ENCODE assay signal across 24 mouse cellular contexts in genomic region chr11:24235326-24235725, GRCm38 (mm10).
"Had no signal": no experiment of that assay in that cellular context is flagged by ENCODE, and none has a peak within 500 bp of the region (broad histone marks: within the 10 kb centered on the region; RNA-seq: fewer than 3 reads in every experiment).

No protein-coding gene starts in this region.

- H3K27me3 ChIP-seq: heart, embryonic 12.5 days; hindbrain, embryonic 12.5 days; intestine, embryonic 15.5 days; limb, embryonic 12.5 days had no signal

- ATAC-seq: hindbrain, embryonic 16.5 days; inflammation-experienced regulatory T-cells, adult 6 months; intestine, embryonic 15.5 days; intestine, postnatal 0 days had no signal

- H3K27ac ChIP-seq: gastrocnemius, adult 2 months; hindbrain, embryonic 10.5 days; hindbrain, embryonic 12.5 days; hindbrain, embryonic 14.5 days; intestine, embryonic 15.5 days; layer of hippocampus, adult 2 months; left cerebral cortex, adult 2 months; limb, embryonic 12.5 days had no signal

- DNase-seq: gastrocnemius, adult 2 months; gastrocnemius, postnatal 10 days; gastrocnemius, postnatal 25 days; heart, adult 18-20 months; heart, postnatal 10 days; heart, postnatal 4 days; kidney, adult 18-20 months; kidney, adult 8-10 months; kidney, postnatal 10 days; kidney, postnatal 4 days; liver had no signal

- H3K4me3 ChIP-seq: gastrocnemius, adult 2 months; heart, embryonic 10.5 days; heart, embryonic 12.5 days; hindbrain, embryonic 10.5 days; hindbrain, embryonic 12.5 days; intestine, embryonic 15.5 days; layer of hippocampus, adult 2 months; left cerebral cortex, adult 2 months; limb, embryonic 10.5 days; limb, embryonic 12.5 days had no signal

- H3K36me3 ChIP-seq: heart, embryonic 10.5 days; heart, embryonic 12.5 days; hindbrain, embryonic 10.5 days; hindbrain, embryonic 12.5 days; intestine, embryonic 15.5 days; limb, embryonic 10.5 days; limb, embryonic 12.5 days had no signal
